Mouse (Mus musculus) adrenal gland (tissue): Measurements from ENCODE around the gene Glrx5.

Experiments
- intact Hi-C: fragments of 180-260 bp; cut with DNase I; formaldehyde crosslinking; loops from one replicate; pipeline ENCODE4 v1.15.1; 2025
- microRNA-seq, 2 experiments: library from miRNA; unstranded; fragments of <30 nt; microRNA quantifications; one replicate each; pipeline ENCODE4; 2019

Gene Glrx5

DNA sequence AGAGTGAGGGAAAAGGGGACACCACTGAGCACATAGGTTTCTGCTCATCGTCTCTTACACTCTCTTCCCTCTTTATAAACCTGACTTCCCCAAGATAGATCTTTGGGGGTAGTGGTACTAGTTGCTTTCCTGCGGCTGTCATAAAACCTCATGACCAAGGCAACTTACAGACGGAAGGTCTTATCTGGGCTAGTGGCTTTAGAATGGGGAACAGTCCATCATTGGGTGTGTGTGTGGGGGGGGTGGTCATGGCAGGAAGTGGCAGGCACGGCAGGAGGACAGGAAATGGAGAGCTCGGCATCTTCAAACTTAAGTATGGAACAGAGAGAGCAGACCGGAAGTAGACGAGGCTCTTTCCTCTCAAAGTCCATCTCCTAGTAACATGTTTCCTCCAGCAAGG is 32.6 kb downstream of the Glrx5 start:
- intact Hi-C loops: no loop called here

DNA sequence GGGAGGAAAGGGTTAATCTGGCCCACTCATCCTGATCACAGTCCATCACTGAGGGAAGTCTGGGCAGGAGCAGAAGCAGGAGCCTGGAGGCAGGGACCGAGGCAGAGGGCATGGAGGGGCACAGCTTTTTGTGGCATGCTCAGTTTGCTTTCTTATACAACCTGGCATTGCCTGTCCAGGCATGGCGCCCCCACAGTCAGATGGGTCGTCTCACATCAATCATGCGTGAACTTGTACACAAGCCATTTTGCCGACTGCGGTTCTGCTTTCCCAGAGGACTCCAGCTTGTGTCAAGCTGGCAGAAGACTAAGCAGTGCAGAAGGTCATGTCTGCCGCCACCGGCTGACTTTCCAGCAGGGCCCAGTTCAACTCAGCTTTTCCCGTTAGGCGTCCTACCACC is 34.0 kb downstream of the Glrx5 start:
- intact Hi-C loops: no loop called here

DNA sequence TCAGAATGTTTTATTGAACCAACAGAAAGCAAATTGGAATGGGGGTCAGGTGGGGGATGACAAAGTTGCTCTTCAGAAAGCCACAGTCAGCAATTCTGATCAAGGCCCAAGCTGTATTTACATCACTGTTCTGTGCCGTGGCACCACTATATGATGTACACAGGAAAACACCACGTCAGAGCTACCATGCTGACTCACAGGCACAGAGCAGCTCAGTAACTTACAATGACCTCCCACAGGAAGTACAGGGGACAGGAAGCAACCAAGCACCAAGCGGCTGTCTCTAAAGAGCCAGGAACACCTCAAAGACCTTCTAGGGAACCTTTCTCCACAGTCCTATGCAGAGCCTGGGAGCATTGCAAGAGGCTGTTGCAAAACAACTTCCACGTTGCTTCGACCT is 36.4 kb downstream of the Glrx5 start:
- intact Hi-C loops: no loop called here

DNA sequence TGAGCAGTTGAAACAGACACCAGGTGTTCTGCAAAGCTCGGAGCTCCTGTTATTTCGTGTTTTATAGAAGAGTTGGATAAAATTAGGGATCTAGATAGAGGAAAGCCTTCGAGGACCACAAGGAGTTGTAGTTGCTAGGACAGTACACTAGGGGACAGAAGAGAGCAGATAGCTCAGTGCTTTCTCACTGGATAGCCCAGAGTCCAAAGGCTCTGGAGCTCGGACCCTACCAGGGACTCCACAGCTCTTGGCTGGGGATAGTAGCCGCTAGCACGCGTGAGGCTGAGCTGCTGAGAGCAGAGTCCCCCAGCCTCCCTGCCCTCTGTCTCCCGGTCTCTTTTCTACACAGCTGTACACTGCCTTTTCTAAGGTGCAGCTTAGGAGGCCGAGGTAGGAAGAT is 41.2 kb downstream of the Glrx5 start:
- intact Hi-C loops: loop anchor here (2.0 kb wide), 1 partner anchor 29 kb away; no protein-coding TSS in a partner anchor

DNA sequence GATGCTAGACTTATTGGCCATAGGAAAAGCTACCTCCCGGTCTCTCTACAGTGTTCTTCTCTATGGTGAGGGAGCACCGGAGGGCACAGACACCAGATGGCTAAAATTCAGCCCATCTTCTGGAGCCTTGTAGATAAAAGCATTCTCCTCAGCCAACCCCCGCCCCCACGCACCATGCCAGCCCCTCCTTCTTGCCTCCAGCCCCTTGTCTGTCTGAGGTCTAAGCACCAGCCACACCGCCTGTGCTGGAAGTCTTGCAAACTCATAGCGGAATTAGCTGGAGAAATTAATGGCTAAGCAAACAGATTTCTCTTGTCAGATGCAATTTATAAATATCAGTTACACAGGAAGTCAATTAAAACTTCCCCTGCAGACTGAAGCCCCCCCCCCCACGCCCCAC is 43.0 kb downstream of the Glrx5 start:
- intact Hi-C loops: loop anchor here (2.0 kb wide), 1 partner anchor 27 kb away; no protein-coding TSS in a partner anchor

DNA sequence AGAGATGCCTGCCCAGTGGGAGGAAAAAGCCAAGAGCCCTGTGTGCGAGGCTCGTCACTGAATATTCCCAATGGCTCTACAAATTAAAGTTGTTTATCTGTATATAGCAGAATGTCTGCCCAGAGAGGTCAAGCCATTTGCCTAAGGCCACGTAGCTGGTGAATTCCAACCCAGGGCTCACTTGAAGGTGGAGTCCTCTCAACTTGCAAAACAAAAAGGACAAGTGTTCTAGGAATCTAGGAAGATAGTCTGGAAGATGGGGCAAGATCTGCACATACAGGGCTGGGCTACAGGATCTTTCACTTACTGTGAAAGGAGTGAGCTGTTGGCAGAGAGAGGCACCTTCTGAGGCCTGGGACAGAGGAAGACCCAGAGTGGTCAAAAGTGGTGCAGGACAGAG is 44.0 kb downstream of the Glrx5 start:
- intact Hi-C loops: no loop called here

DNA sequence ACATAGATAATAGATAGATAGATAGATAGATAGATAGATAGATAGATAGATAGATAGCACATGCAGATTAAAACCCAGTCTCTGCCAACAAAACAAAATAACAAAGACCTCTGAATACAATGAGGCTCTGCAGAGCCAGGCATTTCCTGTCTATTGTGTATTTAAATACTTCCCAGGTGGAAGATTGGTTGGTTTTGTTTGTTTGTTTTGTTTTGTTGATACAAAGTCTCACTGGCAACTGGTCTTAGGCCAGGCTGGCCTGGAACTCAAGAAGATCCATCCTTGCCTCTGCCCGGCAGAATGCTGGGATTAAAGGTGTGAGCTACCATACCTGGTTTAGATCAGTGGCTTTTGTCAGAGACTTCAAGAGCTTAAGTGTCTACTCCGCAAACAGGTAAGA is 44.7 kb downstream of the Glrx5 start:
- intact Hi-C loops: no loop called here

DNA sequence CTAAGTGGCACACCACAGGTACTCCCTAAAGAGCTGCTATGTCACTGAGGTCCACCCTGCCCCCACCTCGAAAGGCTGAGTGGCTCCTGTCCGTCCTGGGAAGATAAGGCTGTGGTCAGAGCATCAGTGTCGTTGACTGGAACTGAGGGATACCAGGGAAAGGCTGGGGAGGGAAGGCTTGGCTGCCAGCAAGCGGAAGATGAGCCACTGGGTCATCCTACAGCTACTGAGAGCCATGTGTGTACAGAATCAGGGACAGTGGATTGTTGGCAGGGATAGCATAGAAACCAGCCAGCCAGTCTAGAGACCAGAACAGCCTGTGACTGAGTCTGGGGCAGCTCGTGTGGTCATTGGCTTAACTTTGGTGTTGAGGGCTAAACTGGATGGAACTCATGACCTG is 51.7 kb downstream of the Glrx5 start:
- intact Hi-C loops: no loop called here

DNA sequence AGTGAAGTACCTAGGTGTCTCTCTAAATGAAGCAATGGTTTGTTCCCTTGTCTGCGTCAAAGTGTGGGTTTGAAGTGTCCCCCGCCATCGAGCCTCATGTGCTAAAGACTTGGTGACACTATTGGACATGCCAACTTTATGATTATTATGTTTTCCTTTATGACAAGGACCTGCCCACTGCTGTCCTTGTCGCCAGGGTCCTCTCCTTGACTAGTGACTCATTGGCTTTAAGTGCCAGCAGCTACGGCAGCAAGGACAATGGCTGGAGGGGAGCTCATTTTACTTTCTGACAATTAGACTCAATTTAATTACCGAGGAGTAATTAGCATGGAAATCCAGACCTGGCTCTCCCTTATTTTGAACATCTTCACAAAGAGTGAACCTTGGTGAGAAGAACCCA is 52.3 kb downstream of the Glrx5 start:
- intact Hi-C loops: no loop called here

DNA sequence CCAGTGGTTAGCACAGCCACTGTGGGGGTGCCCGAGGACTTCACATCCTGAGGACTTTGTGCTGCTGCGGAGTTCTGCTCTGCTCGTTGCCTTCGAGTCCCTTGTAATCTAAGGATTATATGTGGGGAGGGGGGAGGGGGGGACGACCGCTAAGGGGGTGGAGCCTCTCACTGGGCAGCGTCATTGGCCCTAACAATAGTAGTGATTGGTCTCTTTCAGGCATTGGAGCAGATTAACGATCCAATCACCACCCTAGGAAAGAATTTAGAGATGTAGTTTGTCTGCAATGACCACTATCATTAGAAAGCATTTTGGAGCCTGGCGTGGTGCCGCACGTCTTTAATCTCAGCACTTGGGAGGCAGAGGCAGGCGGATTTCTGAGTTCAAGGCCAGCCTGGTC is 52.8 kb downstream of the Glrx5 start:
- intact Hi-C loops: no loop called here

DNA sequence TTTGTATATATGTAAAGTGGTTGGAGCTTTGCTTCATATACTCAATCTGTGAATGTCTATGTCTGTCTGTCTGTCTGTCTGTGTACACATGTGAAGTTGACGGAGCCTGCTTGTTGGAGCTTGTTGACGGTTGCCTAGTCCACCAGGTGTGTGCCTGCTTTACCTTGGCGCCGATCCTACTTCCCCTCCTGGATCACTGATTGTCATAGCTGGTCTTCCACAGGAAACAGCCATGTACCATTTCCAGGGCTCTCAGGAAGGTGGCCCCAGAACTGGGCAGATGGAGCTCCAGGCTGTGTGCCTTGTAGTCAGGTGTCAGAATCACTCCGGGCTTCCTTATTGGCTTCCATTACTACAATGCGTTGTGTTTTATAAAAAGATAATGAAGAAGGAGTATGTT is 54.3 kb downstream of the Glrx5 start:
- intact Hi-C loops: no loop called here

DNA sequence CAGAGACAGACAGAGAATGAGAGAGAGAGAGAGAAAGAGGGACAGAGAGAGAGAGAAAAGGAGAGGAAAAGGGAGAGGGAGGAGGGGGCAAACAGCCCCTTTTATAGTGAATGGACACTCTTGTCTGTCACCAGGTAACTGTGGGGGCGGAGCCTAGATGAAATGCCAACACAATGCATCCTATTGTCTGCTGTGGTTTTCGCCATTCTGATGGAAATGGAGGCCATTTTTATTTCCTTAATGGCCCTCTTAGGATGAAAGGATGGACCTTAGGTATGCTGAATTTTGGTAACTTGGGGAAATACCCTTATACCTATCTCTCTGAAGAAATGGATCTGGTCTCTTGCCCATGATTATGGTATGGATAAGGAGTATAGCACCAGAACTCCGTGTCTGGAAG is 54.9 kb downstream of the Glrx5 start:
- intact Hi-C loops: no loop called here

DNA sequence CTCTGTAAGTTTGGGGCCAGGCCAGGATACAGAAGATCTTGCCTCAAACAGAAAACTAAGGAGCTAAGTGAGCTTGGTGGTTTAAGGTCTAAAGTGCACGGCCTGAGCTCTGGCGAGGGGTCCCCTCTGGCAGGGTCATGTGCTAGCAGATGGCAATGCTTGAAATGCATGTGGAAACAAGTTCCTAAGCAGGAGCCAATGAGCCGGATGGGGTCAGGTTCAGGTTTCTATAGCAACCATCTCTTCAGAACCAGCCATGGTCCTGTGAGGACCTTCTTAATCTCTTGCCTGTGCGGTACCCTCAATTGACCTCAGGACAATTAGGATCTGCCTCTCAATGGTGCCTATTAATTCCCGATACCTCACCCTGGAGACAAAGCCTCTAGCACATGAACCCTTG is 56.7 kb downstream of the Glrx5 start:
- intact Hi-C loops: no loop called here

DNA sequence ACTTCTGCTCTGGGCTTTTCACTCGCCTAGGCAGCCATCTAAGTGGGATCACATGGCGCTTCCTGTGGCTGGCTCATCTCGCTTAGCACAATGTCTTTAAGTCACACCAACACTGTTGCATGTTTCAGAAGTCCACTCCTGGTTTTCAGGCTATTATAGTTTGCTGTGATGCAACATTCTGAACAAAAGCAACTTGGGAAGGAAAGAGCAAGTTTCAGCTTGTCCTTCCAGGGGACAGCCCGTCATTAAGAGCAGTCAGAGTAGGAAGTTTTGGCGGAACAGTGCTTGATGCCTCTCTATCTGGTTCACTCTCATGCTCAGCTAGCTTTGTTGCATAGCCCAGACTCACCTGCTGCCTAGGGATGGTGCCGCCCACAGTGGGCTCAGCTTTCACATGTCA is 59.1 kb downstream of the Glrx5 start:
- intact Hi-C loops: no loop called here

Small RNA genes lying within 50 kb of the gene (microRNA-seq; reads per million reads assigned to microRNA genes)
- gene Mir3069: 0.86 to 2.3 reads per million in 2 experiments
